Mouse (Mus musculus): ENCODE data around the gene Cd320. TPM values are rescaled to one million over a fixed set of nuclear protein-coding genes. Genes with fewer than 3 reads are reported as not detected.

The Cd320 gene
- total and polyA plus RNA-seq, 3 experiments, result 45.6 to 48.5 TPM; not detected in 1

DNA sequence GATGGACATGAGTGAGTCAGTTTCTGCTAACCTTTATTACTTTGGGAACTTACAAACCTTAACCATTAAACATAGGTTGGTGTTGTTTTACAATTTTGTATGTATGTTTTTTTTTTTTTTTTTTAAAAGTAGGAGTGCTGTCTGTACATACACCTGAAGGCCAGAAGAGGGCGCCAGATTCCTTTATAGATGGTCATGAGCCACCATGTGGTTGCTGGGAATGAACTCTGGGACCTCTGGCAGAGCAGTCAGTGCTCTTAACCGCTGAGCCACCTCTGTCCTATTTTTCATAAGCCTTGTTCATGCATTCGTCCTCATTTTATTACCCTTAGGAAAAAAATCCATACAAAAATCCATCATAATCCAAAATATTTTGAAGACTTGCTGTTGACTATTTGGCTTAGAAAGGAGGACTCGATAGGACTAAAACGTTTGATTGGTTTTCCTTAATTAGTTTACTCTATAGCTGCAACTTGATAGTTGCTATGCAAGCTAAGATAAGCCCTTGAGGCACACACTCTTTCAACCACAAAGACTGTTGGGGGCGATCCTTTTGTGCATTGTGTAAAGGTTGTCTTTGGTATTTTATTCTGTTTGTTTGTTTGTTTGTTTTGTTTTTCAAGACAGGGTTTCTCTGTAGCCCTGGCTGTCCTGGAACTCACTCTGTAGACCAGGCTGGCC, 54.4 kb downstream of the Cd320 start:
- Histone ChIP-seq H3K36me3 (ENCODE audit: control insufficient read depth in 1 of 2, insufficient read depth in 2 of 2, low read length in 2 of 2) (peaks cover 0 to 14% of the 10 kb centered on the region in 2 experiments; a peak in 2 of 4 replicates), H3K4me1 (ENCODE audit: control insufficient read depth in 1 of 2, insufficient read depth in 2 of 2, low read length in 2 of 2) (peaks cover 13 to 32% of the 10 kb centered on the region in 2 experiments), H3K9me3 (replicated peaks; ENCODE audit: insufficient read depth, low read length) (no peaks in the 10 kb centered on the region), H3K79me2 (ENCODE audit: control insufficient read depth, insufficient read depth, low read length, poor library complexity) (no peaks in the 10 kb centered on the region), H3K4me3 (ENCODE audit: control insufficient read depth in 1 of 2, insufficient read depth in 1 of 2, low read depth in 2 of 2, low read length in 2 of 2) (peak overlapping the region; percentile 28 to 36), H3K27ac (ENCODE audit: control insufficient read depth, low read depth, low read length) (peak overlapping the region; percentile 76), H3K9ac (ENCODE audit: control insufficient read depth, low read depth, low read length, poor library complexity, severe bottlenecking) (peak overlapping the region; percentile 58), H3K27me3 (ENCODE audit: control insufficient read depth in 1 of 2, insufficient read depth in 2 of 2, low read length in 2 of 2) (no peaks in the 10 kb centered on the region)
- DNase-seq (ENCODE audit: low read depth, low spot score), result peak; percentile 91
- no peak for TF ChIP-seq BHLHE40 (IDR thresholded peaks at IDR 0.05; ENCODE audit: borderline replicate concordance, low read depth, low read length)
- TF ChIP-seq CHD1 (IDR thresholded peaks at IDR 0.05; ENCODE audit: low read depth, low read length), result no peak
- no peak for TF ChIP-seq KAT2A (conservative IDR thresholded peaks at IDR 0.05; ENCODE audit: low read depth, low read length)
- TF ChIP-seq TBP (IDR thresholded peaks at IDR 0.05; ENCODE audit: low read depth, low read length), result no peak
- TF ChIP-seq JUND (IDR thresholded peaks at IDR 0.05; ENCODE audit: low read depth, low read length), result no peak
- no peak for TF ChIP-seq TAL1 (IDR thresholded peaks at IDR 0.05; ENCODE audit: low read length)
- no peak for TF ChIP-seq GABPA (IDR thresholded peaks at IDR 0.05; ENCODE audit: low read depth, low read length)
- no peak for TF ChIP-seq POLR2A (IDR thresholded peaks at IDR 0.05; ENCODE audit: control insufficient read depth in 1 of 2, insufficient read depth in 1 of 2, low read depth in 1 of 2, low read length in 2 of 2, poor library complexity in 1 of 2)
- TF ChIP-seq RAD21 (IDR thresholded peaks at IDR 0.05; ENCODE audit: low read depth, low read length), result peak; percentile 81
- TF ChIP-seq MAFK (IDR thresholded peaks at IDR 0.05; ENCODE audit: borderline replicate concordance, low read depth, low read length), result no peak
- TF ChIP-seq MEF2A (IDR thresholded peaks at IDR 0.05; ENCODE audit: extremely low read depth, insufficient replicate concordance, low read depth, low read length, poor library complexity, severe bottlenecking), result no peak
- TF ChIP-seq UBTF (IDR thresholded peaks at IDR 0.05; ENCODE audit: borderline replicate concordance, insufficient read depth, low read depth, low read length), result no peak
- TF ChIP-seq E2F4 (IDR thresholded peaks at IDR 0.05; ENCODE audit: borderline replicate concordance, low read depth, low read length), result no peak
- TF ChIP-seq MXI1 (IDR thresholded peaks at IDR 0.05; ENCODE audit: low read depth, low read length), result peak; percentile 87
- TF ChIP-seq ZC3H11A (IDR thresholded peaks at IDR 0.05; ENCODE audit: low read depth, low read length), result peak; percentile 79
- peak; percentile 64; the same call in 1 of the 2 replicates for TF ChIP-seq MAX (IDR thresholded peaks at IDR 0.05; ENCODE audit: low read length)
- TF ChIP-seq MYC (IDR thresholded peaks at IDR 0.05; ENCODE audit: low read depth, low read length), result peak; percentile 98
- TF ChIP-seq ZNF384 (IDR thresholded peaks at IDR 0.05; ENCODE audit: low read depth, low read length), result peak; percentile 93
- peak; percentile 79 for TF ChIP-seq SMC3 (IDR thresholded peaks at IDR 0.05; ENCODE audit: low read depth, low read length)
- TF ChIP-seq ELF1 (IDR thresholded peaks at IDR 0.05; ENCODE audit: low read depth, low read length), result no peak
- no peak for TF ChIP-seq EP300 (IDR thresholded peaks at IDR 0.05; ENCODE audit: low read depth in 1 of 2, low read length in 2 of 2)
- TF ChIP-seq ZMIZ1 (IDR thresholded peaks at IDR 0.05; ENCODE audit: low read depth, low read length), result no peak
- no peak for TF ChIP-seq RCOR1 (IDR thresholded peaks at IDR 0.05; ENCODE audit: low read depth, low read length)
- peak; percentile 69 for TF ChIP-seq GATA1 (IDR thresholded peaks at IDR 0.05; ENCODE audit: low read depth, low read length)
- TF ChIP-seq NELFE (IDR thresholded peaks at IDR 0.05; ENCODE audit: low read depth, low read length), result no peak
- TF ChIP-seq TCF12 (IDR thresholded peaks at IDR 0.05; ENCODE audit: low read depth, low read length), result no peak
- TF ChIP-seq NRF1 (IDR thresholded peaks at IDR 0.05; ENCODE audit: insufficient read depth, low read depth, low read length, poor library complexity, severe bottlenecking), result no peak
- no peak for TF ChIP-seq ETS1 (IDR thresholded peaks at IDR 0.05; ENCODE audit: low read depth, low read length)
- TF ChIP-seq CTCF (IDR thresholded peaks at IDR 0.05 in 2 of 3, conservative IDR thresholded peaks at IDR 0.05 in 1 of 3; ENCODE audit: control insufficient read depth in 1 of 3, insufficient read depth in 1 of 3, low read depth in 2 of 3, low read length in 3 of 3, poor library complexity in 1 of 3, severe bottlenecking in 1 of 3), result peak; percentile 64 to 84 (median 68)
- no peak for TF ChIP-seq ZKSCAN1 (IDR thresholded peaks at IDR 0.05; ENCODE audit: low read depth, low read length)
- TF ChIP-seq USF1 (IDR thresholded peaks at IDR 0.05; ENCODE audit: low read depth, low read length), result peak; percentile 42; the same call in 1 of the 2 replicates
- no peak for TF ChIP-seq POLR2AphosphoS5 (IDR thresholded peaks at IDR 0.05; ENCODE audit: borderline replicate concordance, low read depth, low read length)
- no peak for TF ChIP-seq CHD2 (IDR thresholded peaks at IDR 0.05; ENCODE audit: low read length)
- TF ChIP-seq POLR2AphosphoS2 (IDR thresholded peaks at IDR 0.05; ENCODE audit: low read length), result no peak
- no peak for TF ChIP-seq USF2 (IDR thresholded peaks at IDR 0.05; ENCODE audit: borderline replicate concordance in 1 of 2, insufficient read depth in 1 of 2, low read depth in 1 of 2, low read length in 2 of 2)
- TF ChIP-seq HCFC1 (IDR thresholded peaks at IDR 0.05; ENCODE audit: low read depth, low read length), result peak; percentile 54
- TF ChIP-seq MYB (IDR thresholded peaks at IDR 0.05; ENCODE audit: low read depth, low read length), result no peak

Measured in MEL (cell line).